8 mouse cellular contexts compared by ENCODE assay signal in the genomic region with DNA sequence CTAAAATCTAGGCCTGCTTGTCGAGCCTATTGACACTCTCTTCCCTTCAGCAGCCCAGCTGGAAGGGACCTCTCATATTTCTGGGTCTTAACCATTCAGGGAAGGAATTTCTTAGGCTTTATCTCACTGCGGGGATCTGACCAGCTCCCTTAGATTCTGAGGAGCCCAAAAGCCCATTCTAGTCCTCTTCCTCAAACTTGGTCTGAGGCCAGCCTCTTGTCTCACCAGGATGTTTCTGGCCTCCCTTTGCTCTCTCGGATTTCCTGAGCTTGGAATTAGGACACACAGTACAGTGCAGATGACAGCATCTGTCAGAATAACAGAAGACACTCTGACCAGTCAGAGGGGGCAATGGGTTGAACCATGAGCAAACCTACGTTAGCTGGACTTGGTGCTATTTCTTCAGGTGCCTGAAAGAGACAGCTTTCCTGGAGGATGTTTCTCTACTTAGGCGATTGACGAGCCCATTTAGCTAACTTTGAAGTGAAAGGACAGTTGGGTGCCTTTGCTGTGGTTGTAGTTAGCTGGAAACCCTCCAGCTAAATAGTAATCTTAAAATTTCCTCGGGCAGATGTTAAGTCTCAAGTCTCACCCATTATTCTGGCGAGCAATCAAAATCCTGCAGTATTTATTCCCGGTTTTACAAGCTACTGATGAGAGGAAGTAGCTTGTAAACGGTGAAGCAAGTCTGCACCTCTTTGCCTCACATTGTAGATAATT. TPM values are rescaled to one million over a fixed set of nuclear protein-coding genes. Genes with fewer than 3 reads are reported as not detected.
A peak's percentile ranks its signal among the peaks of the same experiment; 100 is the strongest.
DNase-seq lines count a peak whose midpoint lies in the region; ATAC-seq lines count a peak whose summit lies in the region.

No protein-coding gene starts in this region.

- intact Hi-C loops in heart, postnatal 14 days (cut with DNase I) = loop anchor here (5.0 kb wide), 1 partner anchor 131 kb away; a partner anchor contains a TSS

- no peak for ATAC-seq in embryonic facial prominence, embryonic 13.5 days (ENCODE audit: insufficient number of reproducible peaks, insufficient read depth, low FRiP score, low TSS enrichment, low read depth)
- no peak for ATAC-seq in limb, embryonic 11.5 days (ENCODE audit: insufficient number of reproducible peaks, low FRiP score, low TSS enrichment, low read depth)
- ATAC-seq in midbrain, embryonic 15.5 days (replicated peaks) = no peak
- no peak for ATAC-seq in inflammation-experienced regulatory T-cells, adult 6 months

- no peaks in the 10 kb centered on the region for H3K27me3 ChIP-seq in embryonic facial prominence, embryonic 13.5 days
- H3K27me3 ChIP-seq in limb, embryonic 11.5 days (ENCODE audit: control insufficient read depth, insufficient read depth, low read length) = no peaks in the 10 kb centered on the region
- H3K27me3 ChIP-seq in midbrain, embryonic 15.5 days (replicated peaks) = no peaks in the 10 kb centered on the region

- H3K4me1 ChIP-seq in embryonic facial prominence, embryonic 13.5 days = peaks cover 22% of the 10 kb centered on the region
- no peaks in the 10 kb centered on the region for H3K4me1 ChIP-seq in limb, embryonic 11.5 days (ENCODE audit: control insufficient read depth, insufficient read depth, low read length)
- peaks cover 39% of the 10 kb centered on the region for H3K4me1 ChIP-seq in midbrain, embryonic 15.5 days

- peak; percentile 12 for DNase-seq in thymus, postnatal 14 days
- no peak for DNase-seq in thymus, postnatal 4 days
- DNase-seq in heart, postnatal 14 days = peak; percentile 22 to 38
- DNase-seq in limb, embryonic 11.5 days (ENCODE audit: low spot score) = no peak
- no peak for DNase-seq in layer of hippocampus, postnatal 36 days

- H3K36me3 ChIP-seq in embryonic facial prominence, embryonic 13.5 days = no peaks in the 10 kb centered on the region
- no peaks in the 10 kb centered on the region for H3K36me3 ChIP-seq in limb, embryonic 11.5 days (ENCODE audit: control insufficient read depth, insufficient read depth, low read length)
- no peaks in the 10 kb centered on the region for H3K36me3 ChIP-seq in midbrain, embryonic 15.5 days (replicated peaks)

- no peaks in the 10 kb centered on the region for H3K9me3 ChIP-seq in embryonic facial prominence, embryonic 13.5 days
- H3K9me3 ChIP-seq in limb, embryonic 11.5 days (ENCODE audit: control insufficient read depth, low read length) = no peaks in the 10 kb centered on the region
- no peaks in the 10 kb centered on the region for H3K9me3 ChIP-seq in midbrain, embryonic 15.5 days

- no peak overlapping the region for H3K27ac ChIP-seq in embryonic facial prominence, embryonic 13.5 days
- H3K27ac ChIP-seq in limb, embryonic 11.5 days (replicated peaks; ENCODE audit: low read depth, low read length) = no peak overlapping the region
- H3K27ac ChIP-seq in midbrain, embryonic 15.5 days = no peak overlapping the region; the same call in 1 of the 2 replicates

- peak overlapping the region; percentile 86 for H3K4me2 ChIP-seq in embryonic facial prominence, embryonic 13.5 days
- peak overlapping the region; percentile 48 for H3K4me2 ChIP-seq in limb, embryonic 11.5 days (ENCODE audit: low read depth, severe bottlenecking)
- peak overlapping the region; percentile 72 for H3K4me2 ChIP-seq in midbrain, embryonic 15.5 days

- WGBS in embryonic facial prominence, embryonic 13.5 days = 47% methylated on average over 10 of the region's 10 CpGs
- 30% methylated on average over 10 of the region's 10 CpGs for WGBS in limb, embryonic 11.5 days
- 60% methylated on average over 10 of the region's 10 CpGs for WGBS in midbrain, embryonic 15.5 days

- peak overlapping the region; percentile 95 for H3K9ac ChIP-seq in embryonic facial prominence, embryonic 13.5 days
- no peak overlapping the region for H3K9ac ChIP-seq in limb, embryonic 11.5 days (ENCODE audit: low read length)
- H3K9ac ChIP-seq in midbrain, embryonic 15.5 days = peak overlapping the region; percentile 78; the same call in 1 of the 2 replicates

- peak overlapping the region; percentile 98 for H3K4me3 ChIP-seq in embryonic facial prominence, embryonic 13.5 days
- peak overlapping the region; percentile 99 for H3K4me3 ChIP-seq in limb, embryonic 11.5 days (ENCODE audit: low read depth, low read length)
- H3K4me3 ChIP-seq in midbrain, embryonic 15.5 days = peak overlapping the region; percentile 97

RNA-seq across cellular contexts. Expression of a gene that starts 1.0 kb away (rescaled TPM):
- polyA plus RNA-seq in embryonic facial prominence, embryonic 13.5 days (2015; fragmentation: Nextera tagmentation; extraction: Ambion mirVana) = 105 and 141 TPM in 2 replicates
- total RNA-seq in heart, postnatal 14 days (2021) = 100 to 1,000 TPM in 1 of 2 experiments, 10 to 100 TPM in 1; 95.4 to 100 TPM
- polyA plus RNA-seq in limb, embryonic 11.5 days (2014; fragmentation: Nextera tagmentation; extraction: Ambion mirVana) = 69.8 and 70.8 TPM in 2 replicates
- polyA plus RNA-seq in midbrain, embryonic 15.5 days (2015; fragmentation: Nextera tagmentation; extraction: Ambion mirVana) = 107 and 110 TPM in 2 replicates
- polyA plus RNA-seq in inflammation-experienced regulatory T-cells, adult 6 months (2017; shearing (Covaris generic)) = 10 to 100 TPM; 27.1 to 66.2 (median 49.5) TPM
- 10 to 100 TPM; 81.1 to 84.4 TPM for total RNA-seq in layer of hippocampus, postnatal 36 days (2021)

RNA-seq across cellular contexts. Expression of a gene that starts 1.1 kb away (rescaled TPM):
- 14.3 and 15.6 TPM in 2 replicates for polyA plus RNA-seq in embryonic facial prominence, embryonic 13.5 days (2015; fragmentation: Nextera tagmentation; extraction: Ambion mirVana)
- 10 to 100 TPM; 31.4 to 33.0 TPM for total RNA-seq in heart, postnatal 14 days (2021)
- polyA plus RNA-seq in limb, embryonic 11.5 days (2014; fragmentation: Nextera tagmentation; extraction: Ambion mirVana) = 26.8 and 27.7 TPM in 2 replicates
- 10.1 and 12.5 TPM in 2 replicates for polyA plus RNA-seq in midbrain, embryonic 15.5 days (2015; fragmentation: Nextera tagmentation; extraction: Ambion mirVana)
- polyA plus RNA-seq in inflammation-experienced regulatory T-cells, adult 6 months (2017; shearing (Covaris generic)) = 10 to 100 TPM; 29.4 to 39.5 (median 34.0) TPM
- 10 to 100 TPM; 50.9 to 53.3 TPM for total RNA-seq in layer of hippocampus, postnatal 36 days (2021)

RNA-seq across cellular contexts. Expression of a gene that starts 40.4 kb away (rescaled TPM):
- polyA plus RNA-seq in embryonic facial prominence, embryonic 13.5 days (2015; fragmentation: Nextera tagmentation; extraction: Ambion mirVana) = 79.8 and 89.1 TPM in 2 replicates
- total RNA-seq in heart, postnatal 14 days (2021) = 10 to 100 TPM; 49.2 to 50.3 TPM
- 69.0 and 69.5 TPM in 2 replicates for polyA plus RNA-seq in limb, embryonic 11.5 days (2014; fragmentation: Nextera tagmentation; extraction: Ambion mirVana)
- 50.5 and 50.7 TPM in 2 replicates for polyA plus RNA-seq in midbrain, embryonic 15.5 days (2015; fragmentation: Nextera tagmentation; extraction: Ambion mirVana)
- polyA plus RNA-seq in inflammation-experienced regulatory T-cells, adult 6 months (2017; shearing (Covaris generic)) = 10 to 100 TPM; 39.3 to 44.7 (median 44.3) TPM
- total RNA-seq in layer of hippocampus, postnatal 36 days (2021) = 10 to 100 TPM; 50.0 to 56.9 TPM

RNA-seq across cellular contexts. Expression of a gene that starts 48.8 kb away (rescaled TPM):
- 21.7 and 22.5 TPM in 2 replicates for polyA plus RNA-seq in embryonic facial prominence, embryonic 13.5 days (2015; fragmentation: Nextera tagmentation; extraction: Ambion mirVana)
- 10 to 100 TPM in 1 of 2 experiments, 1 to 10 TPM in 1; 9.2 to 12.8 TPM for total RNA-seq in heart, postnatal 14 days (2021)
- polyA plus RNA-seq in limb, embryonic 11.5 days (2014; fragmentation: Nextera tagmentation; extraction: Ambion mirVana) = 18.6 and 24.3 TPM in 2 replicates
- polyA plus RNA-seq in midbrain, embryonic 15.5 days (2015; fragmentation: Nextera tagmentation; extraction: Ambion mirVana) = 29.1 and 32.0 TPM in 2 replicates
- 10 to 100 TPM; 21.7 to 26.3 (median 23.0) TPM for polyA plus RNA-seq in inflammation-experienced regulatory T-cells, adult 6 months (2017; shearing (Covaris generic))
- 10 to 100 TPM; 24.0 to 29.3 TPM for total RNA-seq in layer of hippocampus, postnatal 36 days (2021)

Comparison
In these comparisons a context has a peak if more than half of its experiments do, and no peak if none do; other contexts are left out.
1. DNase-seq: peak in thymus, postnatal 14 days (single experiment) and heart, postnatal 14 days (2 of 2); none in thymus, postnatal 4 days (single experiment), limb, embryonic 11.5 days (single experiment) and layer of hippocampus, postnatal 36 days (0 of 2).
2. Peak in every context shown above with its lines, with median percentiles within 50 percentile points of each other: H3K4me2 ChIP-seq and H3K4me3 ChIP-seq.